In genomic region chr5:113138319-113139063, GRCm38 (mm10) we compare ENCODE assay signal across 8 mouse cellular contexts. TPM values are rescaled to one million over a fixed set of nuclear protein-coding genes. Genes with fewer than 3 reads are reported as not detected.
A peak's percentile ranks its signal among the peaks of the same experiment; 100 is the strongest.
DNase-seq lines count a peak whose midpoint lies in the region; ATAC-seq lines count a peak whose summit lies in the region.

No protein-coding gene starts in this region.

- no peaks in the 10 kb centered on the region for H3K36me3 ChIP-seq in intestine, embryonic 16.5 days (ENCODE audit: control insufficient read depth, insufficient read depth, low read length)
- H3K36me3 ChIP-seq in liver, embryonic 15.5 days (replicated peaks) = no peaks in the 10 kb centered on the region

- ATAC-seq in common myeloid progenitor, adult 5-6 weeks (replicated peaks; ENCODE audit: low read depth, poor library complexity, severe bottlenecking) = peak; percentile 57
- ATAC-seq in intestine, embryonic 16.5 days = peak; percentile 50
- peak; percentile 38 for ATAC-seq in liver, embryonic 15.5 days (ENCODE audit: insufficient read depth)

- WGBS in intestine, embryonic 16.5 days = under 1% methylated on average over 43 of the region's 43 CpGs
- WGBS in liver, embryonic 15.5 days (ENCODE audit: insufficient replicate concordance) = under 1% methylated on average over 43 of the region's 43 CpGs

- peak overlapping the region; percentile 98 for H3K4me2 ChIP-seq in intestine, embryonic 16.5 days (ENCODE audit: low read depth, low read length)
- H3K4me2 ChIP-seq in liver, embryonic 15.5 days = peak overlapping the region; percentile 74

- peak; percentile 41 to 50 for DNase-seq in cerebellum, postnatal 14 days
- DNase-seq in cerebellum, adult 9-11 months = no peak
- peak; percentile 99 for DNase-seq in heart, adult 11 months
- peak; percentile 34 for DNase-seq in naive thymus-derived CD4-positive, alpha-beta T cell, adult 2 months (ENCODE audit: low read depth)
- DNase-seq in thymus, postnatal 10 days (ENCODE audit: low spot score in 2 of 2) = peak; percentile 20 to 31

- H3K27me3 ChIP-seq in intestine, embryonic 16.5 days (replicated peaks; ENCODE audit: control insufficient read depth, insufficient read depth, low read length) = no peaks in the 10 kb centered on the region
- H3K27me3 ChIP-seq in liver, embryonic 15.5 days = peaks cover 28% of the 10 kb centered on the region

- H3K9me3 ChIP-seq in intestine, embryonic 16.5 days (ENCODE audit: control insufficient read depth, low read length) = no peaks in the 10 kb centered on the region
- no peaks in the 10 kb centered on the region for H3K9me3 ChIP-seq in liver, embryonic 15.5 days (replicated peaks)

- H3K4me3 ChIP-seq in intestine, embryonic 16.5 days (ENCODE audit: low read length) = peak overlapping the region; percentile 58
- H3K4me3 ChIP-seq in liver, embryonic 15.5 days (replicated peaks) = peak overlapping the region; percentile 56

- peaks cover 29% of the 10 kb centered on the region for H3K4me1 ChIP-seq in intestine, embryonic 16.5 days (ENCODE audit: control insufficient read depth, insufficient read depth, low read length)
- peaks cover 42% of the 10 kb centered on the region for H3K4me1 ChIP-seq in liver, embryonic 15.5 days (replicated peaks)

- peak overlapping the region; percentile 88 for H3K27ac ChIP-seq in intestine, embryonic 16.5 days (ENCODE audit: low read length)
- H3K27ac ChIP-seq in liver, embryonic 15.5 days (replicated peaks) = peak overlapping the region; percentile 72

- peak overlapping the region; percentile 78 for H3K9ac ChIP-seq in intestine, embryonic 16.5 days (ENCODE audit: low read depth, low read length)
- peak overlapping the region; percentile 49 for H3K9ac ChIP-seq in liver, embryonic 15.5 days

RNA-seq across cellular contexts. Expression of gene Crybb3, which starts 57.1 kb away (rescaled TPM):
- not detected in 2 replicates for total RNA-seq in common myeloid progenitor, adult 5-6 weeks (2017)
- 0.35 and 0.56 TPM in 2 replicates for polyA plus RNA-seq in intestine, embryonic 16.5 days (2015; fragmentation: Nextera tagmentation; extraction: Ambion mirVana)
- 0.18 TPM in 1 of 2 replicates, not detected in the other for polyA plus RNA-seq in liver, embryonic 15.5 days (2015; fragmentation: Nextera tagmentation; extraction: Ambion mirVana)
